Mouse (Mus musculus) spleen, adult 18-20 months (tissue): Measurements from ENCODE around the gene 0610037L13Rik.
A peak's percentile ranks its signal among the peaks of the same experiment; 100 is the strongest.

Source experiments
- DNase-seq, 2 experiments: peaks; one replicate each; pipeline ENCODE4 v3.0.0; 2022; ENCODE audit warnings: mixed read lengths in 2 of 2

The 0610037L13Rik gene

GRCm38 (mm10) chr4:107921152-107921695 is 31.6 kb downstream of the 0610037L13Rik start:
- no peak for DNase-seq

- no peak for DNase-seq
Measured at GRCm38 (mm10) chr4:107921952-107922351, 32.3 kb downstream of the 0610037L13Rik start.

- peak; percentile 90 to 95 for DNase-seq
Measured at GRCm38 (mm10) chr4:107923145-107923802, 33.7 kb downstream of the 0610037L13Rik start, which contains the start of gene Cpt2. Cpt2 (minus strand) TSS chr4:107923610.

GRCm38 (mm10) chr4:107923803-107924194 is 34.2 kb downstream of the 0610037L13Rik start:
- no peak for DNase-seq

GRCm38 (mm10) chr4:107928269-107928668 is 38.7 kb downstream of the 0610037L13Rik start:
- no peak for DNase-seq

GRCm38 (mm10) chr4:107928726-107929125 is 39.1 kb downstream of the 0610037L13Rik start:
- no peak for DNase-seq

GRCm38 (mm10) chr4:107931453-107931852 is 41.8 kb downstream of the 0610037L13Rik start:
- no peak for DNase-seq

GRCm38 (mm10) chr4:107933239-107933638 is 43.6 kb downstream of the 0610037L13Rik start:
- no peak for DNase-seq

- no peak for DNase-seq
Measured at GRCm38 (mm10) chr4:107935254-107935653, 45.6 kb downstream of the 0610037L13Rik start.

GRCm38 (mm10) chr4:107937338-107937737 is 47.7 kb downstream of the 0610037L13Rik start:
- peak; percentile 13 to 46 for DNase-seq

GRCm38 (mm10) chr4:107938124-107938523 is 48.5 kb downstream of the 0610037L13Rik start:
- no peak for DNase-seq

GRCm38 (mm10) chr4:107942741-107943140 is 53.1 kb downstream of the 0610037L13Rik start:
- DNase-seq = no peak

- DNase-seq = no peak
Measured at GRCm38 (mm10) chr4:107944141-107944540, 54.5 kb downstream of the 0610037L13Rik start.
